Mouse (Mus musculus) brown adipose tissue, adult 24 weeks (tissue): Measurements from ENCODE around the gene Igf2. TPM values are rescaled to one million over a fixed set of nuclear protein-coding genes. Genes with fewer than 3 reads are reported as not detected.

Experiments
- H3K27ac ChIP-seq: fragments of 200-500 bp; replicated peaks from 2 replicates; pipeline ENCODE4 v1.5.1; 2012; ENCODE audit warnings: low read depth, mild to moderate bottlenecking, low read length
- H3K4me1 ChIP-seq: fragments of 200-500 bp; 2 replicates; pipeline ENCODE4 v1.6.1; 2012; ENCODE audit warnings: low read length, mixed read lengths; ENCODE audit not compliant: control insufficient read depth, insufficient read depth, insufficient read length
- H3K4me3 ChIP-seq: fragments of 200-500 bp; 2 replicates; pipeline ENCODE4 v1.5.1; 2012; ENCODE audit warnings: low read depth, mild to moderate bottlenecking, low read length, moderate library complexity; ENCODE audit not compliant: insufficient read depth
- polyA plus RNA-seq: library from polyadenylated mRNA; stranded (reverse); fragments of >200 nt; gene quantifications from 2 replicates; pipeline ENCODE4 v1.2.4, GENCODE M21; 2012; ENCODE audit not compliant: missing spikeins, insufficient read depth, insufficient read length

Gene Igf2
- polyA plus RNA-seq, 1 experiment = 6.6 TPM

DNA sequence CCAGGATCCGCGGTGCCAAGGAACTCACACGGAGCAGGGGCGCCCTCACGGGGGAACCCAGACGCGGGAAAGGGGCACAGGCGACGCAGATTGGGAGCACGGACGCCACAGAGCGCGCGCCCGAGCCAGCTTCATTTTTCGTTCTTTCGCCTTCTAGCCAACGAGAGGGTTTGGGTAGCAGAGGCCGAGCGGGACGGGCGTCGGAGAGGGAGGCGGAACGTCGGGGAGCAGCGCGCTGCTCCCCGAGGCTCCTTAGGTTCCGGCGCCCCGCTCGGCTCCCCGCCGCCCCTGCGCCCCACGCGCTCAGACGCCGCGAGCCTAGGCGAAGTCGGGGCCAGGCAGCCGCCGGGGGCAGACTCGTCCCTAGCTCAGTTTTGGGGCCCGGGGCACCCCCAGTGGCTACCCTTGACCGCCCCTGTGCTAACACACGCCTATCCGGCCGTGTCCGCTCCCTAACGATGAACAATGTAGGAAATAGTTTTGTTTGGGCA is 2.6 kb downstream of the Igf2 start:
- Histone ChIP-seq H3K4me3 (no peak overlapping the region), H3K4me1 (no peaks in the 10 kb centered on the region; the same call in 1 of the 2 replicates), H3K27ac (no peak overlapping the region)

DNA sequence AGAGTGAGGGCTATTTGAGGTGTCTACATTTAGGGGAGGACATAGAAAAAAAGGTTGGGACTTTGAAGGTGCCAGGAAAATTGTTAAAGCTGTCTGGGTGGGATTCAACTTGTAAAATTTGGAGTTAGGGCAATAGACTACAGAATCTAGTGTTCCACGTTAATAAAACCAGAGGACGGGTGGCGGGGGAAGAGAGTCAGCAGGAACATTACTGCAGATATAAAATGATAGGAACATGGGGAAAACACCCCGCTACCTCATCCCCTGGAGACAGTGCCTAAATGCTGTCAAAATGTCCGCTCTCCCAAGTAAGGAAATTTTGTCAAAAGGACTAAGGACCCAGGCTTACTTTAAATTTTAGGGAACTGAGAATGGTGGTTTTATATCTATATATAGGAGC is 3.5 kb downstream of the Igf2 start:
- Histone ChIP-seq H3K4me1 (no peaks in the 10 kb centered on the region; the same call in 1 of the 2 replicates), H3K27ac (no peak overlapping the region), H3K4me3 (no peak overlapping the region)

DNA sequence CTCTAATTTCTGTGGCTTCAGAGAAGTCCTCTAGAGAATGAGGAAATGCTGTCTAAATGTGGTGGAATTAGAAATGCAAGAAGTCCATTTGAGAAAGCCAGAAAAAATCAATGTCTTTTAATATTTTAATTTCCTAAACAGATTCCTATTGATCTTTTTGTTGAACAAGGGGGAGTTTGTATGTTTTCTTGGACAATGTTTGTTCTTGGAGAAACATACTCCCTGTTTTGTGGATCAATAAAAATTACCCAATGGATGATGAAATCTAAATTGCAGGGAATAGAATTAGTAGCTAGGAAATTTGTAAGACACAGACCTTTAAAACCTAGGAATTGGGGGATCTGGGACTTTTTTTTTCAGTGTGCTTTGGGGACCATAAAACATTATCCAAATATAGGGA is 4.8 kb downstream of the Igf2 start:
- Histone ChIP-seq H3K4me1 (no peaks in the 10 kb centered on the region; the same call in 1 of the 2 replicates), H3K27ac (no peak overlapping the region), H3K4me3 (no peak overlapping the region)

DNA sequence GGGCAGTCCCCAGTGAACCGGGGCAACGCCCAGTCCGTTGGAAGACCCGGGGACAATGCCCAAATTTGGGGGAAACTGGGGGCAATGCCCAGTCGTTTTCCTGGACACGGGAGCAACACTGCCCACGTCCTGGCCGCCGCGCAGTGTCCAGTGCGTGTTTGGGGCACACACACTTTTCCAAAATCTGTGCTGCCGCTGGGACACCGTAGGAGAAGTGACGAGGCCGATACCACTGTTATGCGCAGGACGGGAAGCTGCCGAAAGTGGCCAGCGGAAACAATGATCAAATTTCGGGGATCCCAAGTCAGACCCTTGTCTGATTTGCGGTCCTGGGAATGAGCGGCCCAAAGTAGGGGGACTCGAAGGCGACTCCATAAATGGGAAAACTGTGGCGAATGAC is 5.6 kb downstream of the Igf2 start:
- H3K4me1 ChIP-seq = no peaks in the 10 kb centered on the region; the same call in 1 of the 2 replicates
- no peak overlapping the region for H3K27ac ChIP-seq
- peak overlapping the region; percentile 26; the same call in 1 of the 2 replicates for H3K4me3 ChIP-seq

GRCm38 (mm10) chr7:142660651-142660945 is 6.0 kb downstream of the Igf2 start:
- H3K27ac ChIP-seq = no peak overlapping the region
- peak overlapping the region; percentile 26 for H3K4me3 ChIP-seq
- H3K4me1 ChIP-seq = no peaks in the 10 kb centered on the region; the same call in 1 of the 2 replicates

DNA sequence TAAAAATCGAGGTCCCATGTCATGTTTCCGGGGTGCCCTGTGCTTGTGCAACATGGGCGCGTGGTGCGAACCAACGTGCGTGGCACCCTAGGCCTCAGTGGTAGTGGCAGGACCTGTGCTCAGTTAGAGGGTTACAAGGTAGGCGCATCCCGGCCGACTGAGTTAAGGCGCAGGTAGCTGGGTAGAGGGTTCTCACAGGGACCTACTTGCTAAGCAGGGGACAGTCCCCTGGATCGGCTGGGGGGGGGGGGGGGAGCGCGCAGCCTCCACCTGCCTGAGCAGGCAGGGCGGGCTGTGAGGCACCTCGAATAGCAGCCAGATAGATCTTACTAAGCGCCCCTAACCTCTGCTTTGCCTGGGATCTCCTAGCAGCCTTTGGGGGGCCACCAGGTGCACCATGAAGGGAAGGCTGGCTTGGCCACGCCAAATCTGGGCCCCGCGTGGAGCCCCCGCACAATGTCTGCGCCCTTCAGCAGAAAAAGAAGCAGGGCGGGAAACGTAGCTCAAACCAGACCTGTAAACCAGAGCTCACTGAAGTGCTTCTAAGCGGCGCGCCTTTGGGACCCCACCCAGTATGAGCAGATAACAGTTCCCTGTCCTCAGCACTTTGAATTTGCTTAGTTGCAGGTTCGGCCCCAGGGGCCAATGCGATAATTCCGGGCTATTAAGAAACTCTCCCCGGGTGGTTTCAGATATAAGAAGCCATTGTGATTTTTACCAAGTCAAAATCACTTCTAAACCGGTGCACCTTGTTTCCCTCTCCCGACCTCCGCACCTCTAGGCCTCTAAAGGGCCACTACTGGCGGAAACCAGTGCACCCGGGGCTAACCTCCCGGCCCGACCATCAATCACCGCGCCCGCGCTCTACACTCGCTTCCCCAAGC is 6.6 kb downstream of the Igf2 start:
- H3K4me1 ChIP-seq = no peaks in the 10 kb centered on the region; the same call in 1 of the 2 replicates
- H3K27ac ChIP-seq = no peak overlapping the region
- peak overlapping the region; percentile 26 for H3K4me3 ChIP-seq

GRCm38 (mm10) chr7:142659181-142659681 is 7.4 kb downstream of the Igf2 start:
- Histone ChIP-seq H3K4me1 (no peaks in the 10 kb centered on the region; the same call in 1 of the 2 replicates), H3K27ac (no peak overlapping the region), H3K4me3 (peak overlapping the region; percentile 60)

DNA sequence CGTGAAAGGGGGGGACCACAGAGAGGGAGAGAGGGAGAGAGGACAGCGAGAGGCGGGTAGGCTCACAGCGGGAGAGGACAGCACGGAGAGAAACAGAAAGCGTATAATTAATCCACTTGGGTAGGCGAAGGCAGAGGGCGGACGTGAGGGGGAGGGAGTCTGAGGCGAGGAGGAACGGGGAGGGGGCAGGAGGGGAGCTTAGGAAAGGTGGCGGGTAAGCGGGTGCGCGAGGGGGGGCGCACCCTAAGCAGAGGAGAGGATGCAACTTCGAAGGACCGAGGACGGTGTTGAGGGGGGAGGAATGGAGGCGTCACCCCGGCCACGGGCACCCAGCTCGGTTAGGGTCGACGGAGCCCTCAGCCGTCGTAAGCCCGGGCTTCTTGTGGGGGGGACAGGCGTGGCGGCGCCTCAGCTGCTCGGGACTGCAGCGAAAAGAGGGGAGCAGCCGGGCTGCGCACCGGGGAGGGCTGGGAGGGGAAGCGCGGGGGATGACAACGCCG is 7.9 kb downstream of the Igf2 start:
- H3K27ac ChIP-seq = no peak overlapping the region

DNA sequence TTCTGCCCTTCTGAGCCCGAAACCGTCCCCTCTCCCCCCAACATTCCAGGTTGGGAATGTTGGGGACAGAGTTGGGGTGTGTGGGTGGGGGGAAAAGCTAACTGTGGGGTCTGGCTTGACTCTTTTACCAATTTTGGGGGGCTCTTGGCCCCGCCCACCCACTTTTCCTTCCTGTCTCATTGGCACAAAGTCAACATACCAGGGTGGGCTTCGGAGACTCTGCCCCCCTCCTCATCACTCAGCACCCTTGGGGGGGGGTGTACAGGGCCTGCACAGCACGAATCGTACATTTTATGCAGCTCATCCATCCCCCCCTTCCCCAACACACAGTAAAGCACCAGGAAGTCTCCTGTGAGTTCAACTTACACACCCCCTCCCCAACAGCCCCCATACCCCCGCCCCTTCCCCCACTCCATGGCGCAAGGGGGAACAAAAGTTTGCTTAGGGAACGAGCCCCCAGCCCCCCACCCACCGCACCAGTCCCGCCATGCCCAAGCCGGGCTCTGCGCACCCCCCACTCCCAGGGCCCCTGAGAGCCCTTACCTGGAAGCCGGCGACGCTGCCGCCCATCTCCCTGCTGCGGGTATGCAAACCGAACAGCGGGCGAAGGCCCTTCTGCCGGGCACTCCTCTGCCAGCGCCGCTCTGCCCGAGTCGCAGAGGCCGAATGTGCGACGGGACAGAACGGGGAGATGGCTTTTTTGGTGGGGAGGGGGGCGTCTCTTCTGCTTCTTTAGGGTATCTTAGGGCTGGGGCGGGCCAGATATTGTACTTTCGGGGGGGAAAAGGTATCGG is 8.6 kb downstream of the Igf2 start:
- H3K4me3 ChIP-seq = peak overlapping the region; percentile 60

More for the DNA sequence above, 7.9 kb downstream of the Igf2 start:
- H3K4me3 ChIP-seq = peak overlapping the region; percentile 60
- H3K4me1 ChIP-seq = no peaks in the 10 kb centered on the region; the same call in 1 of the 2 replicates

DNA sequence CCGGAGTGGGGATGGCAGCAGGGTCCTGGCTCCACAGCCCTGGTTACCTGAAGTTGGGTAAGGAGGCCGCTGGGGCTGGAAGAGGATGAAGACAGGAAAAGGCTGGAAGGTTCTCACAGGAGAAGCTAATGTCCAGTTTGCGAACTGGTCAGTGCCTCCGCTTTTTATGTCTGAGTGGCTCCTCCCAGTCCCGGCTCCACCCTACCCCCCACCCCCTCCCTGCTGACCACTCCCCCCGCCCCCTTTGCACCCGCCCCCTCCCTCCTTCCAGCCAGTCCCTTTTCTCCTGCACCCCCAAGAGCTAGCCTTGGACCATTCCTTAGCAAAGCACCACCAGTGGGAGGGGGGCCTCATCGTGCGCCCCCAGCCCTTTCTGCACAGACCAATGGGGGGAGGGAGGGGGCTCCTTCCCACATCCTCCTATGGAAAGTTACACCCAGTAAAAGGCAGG is 9.2 kb downstream of the Igf2 start:
- Histone ChIP-seq H3K27ac (no peak overlapping the region), H3K4me1 (no peaks in the 10 kb centered on the region; the same call in 1 of the 2 replicates), H3K4me3 (no peak overlapping the region)

More for the DNA sequence above, 8.6 kb downstream of the Igf2 start:
- Histone ChIP-seq H3K27ac (no peak overlapping the region), H3K4me1 (no peaks in the 10 kb centered on the region; the same call in 1 of the 2 replicates)

- Histone ChIP-seq H3K4me3 (no peak overlapping the region), H3K27ac (no peak overlapping the region), H3K4me1 (no peaks in the 10 kb centered on the region; the same call in 1 of the 2 replicates)
Measured at GRCm38 (mm10) chr7:142656055-142656454, 10.6 kb downstream of the Igf2 start.

GRCm38 (mm10) chr7:142655633-142656032 is 11.0 kb downstream of the Igf2 start:
- Histone ChIP-seq H3K4me3 (no peak overlapping the region), H3K27ac (no peak overlapping the region), H3K4me1 (no peaks in the 10 kb centered on the region; the same call in 1 of the 2 replicates)

GRCm38 (mm10) chr7:142653726-142654125 is 12.9 kb downstream of the Igf2 start:
- Histone ChIP-seq H3K27ac (no peak overlapping the region), H3K4me3 (no peak overlapping the region)

DNA sequence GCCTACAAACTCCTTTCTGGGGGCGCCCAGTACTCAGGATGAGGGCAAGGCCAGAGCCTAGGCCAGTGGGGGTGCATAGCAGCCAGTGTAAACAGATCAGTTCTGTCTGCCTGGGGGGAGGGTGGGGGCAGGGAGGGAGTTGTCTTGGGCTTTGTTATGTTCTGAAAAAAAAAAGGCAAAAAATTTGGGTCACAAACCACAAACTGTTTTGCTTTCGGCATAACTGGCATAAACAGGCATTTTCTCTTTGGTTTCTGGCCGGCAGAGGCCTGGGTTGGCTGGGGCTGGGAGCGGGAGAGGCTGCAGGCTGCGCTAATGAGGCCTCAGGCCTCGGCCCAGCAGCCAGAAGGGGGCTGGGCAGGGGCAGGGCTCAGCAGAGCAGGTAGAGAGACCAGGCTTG is 19.9 kb downstream of the Igf2 start:
- Histone ChIP-seq H3K4me1 (no peaks in the 10 kb centered on the region), H3K27ac (no peak overlapping the region), H3K4me3 (no peak overlapping the region)

More at GRCm38 (mm10) chr7:142653726-142654125, 12.9 kb downstream of the Igf2 start:
- H3K4me1 ChIP-seq = no peaks in the 10 kb centered on the region; the same call in 1 of the 2 replicates

GRCm38 (mm10) chr7:142645045-142645444 is 21.6 kb downstream of the Igf2 start:
- Histone ChIP-seq H3K4me1 (no peaks in the 10 kb centered on the region), H3K27ac (no peak overlapping the region), H3K4me3 (no peak overlapping the region)
